Mouse (Mus musculus) brain, embryonic 14.5 days (tissue): ENCODE data around the gene Ccnb3.

ENCODE experiments used
- CTCF ChIP-seq: fragments of 200-500 bp; IDR thresholded peaks from 2 replicates; pipeline ENCODE4 v1.5.1; 2012; ENCODE audit warnings: inconsistent platforms, mild to moderate bottlenecking, moderate library complexity, borderline replicate concordance; ENCODE audit not compliant: insufficient read depth, insufficient read length; ENCODE audit errors: extremely low read depth
- POLR2A ChIP-seq: fragments of 200-500 bp; IDR thresholded peaks from 2 replicates; pipeline ENCODE4 v1.6.1; 2012; ENCODE audit warnings: mild to moderate bottlenecking, inconsistent platforms, borderline replicate concordance; ENCODE audit not compliant: poor library complexity, insufficient read depth, insufficient read length, severe bottlenecking; ENCODE audit errors: extremely low read depth

DNA sequence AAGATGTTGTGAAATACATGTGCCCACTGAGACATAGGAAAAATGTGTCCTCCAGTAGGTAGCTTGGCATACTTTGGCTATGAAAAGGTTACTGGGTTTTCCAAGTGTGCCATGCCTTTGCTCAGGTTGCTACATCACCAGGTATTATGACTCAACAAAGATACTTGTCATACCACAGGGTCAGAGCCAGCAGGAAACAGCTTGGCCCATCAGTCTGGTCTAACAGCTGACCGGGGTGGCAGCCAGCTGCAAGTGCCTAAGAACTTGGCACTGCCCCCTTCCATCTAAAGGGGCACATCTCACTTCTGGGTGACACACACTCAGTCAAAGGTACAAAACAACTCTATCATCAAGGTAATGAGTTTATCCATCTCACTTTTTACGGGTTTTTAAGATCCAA lies 26.6 kb upstream of the Ccnb3 start:
- TF ChIP-seq CTCF = no peak
- TF ChIP-seq POLR2A = no peak
